Mouse (Mus musculus) urinary bladder, postnatal 4 days (tissue): Measurements from ENCODE around the gene Rufy1.
"Not testable (repeated sequence)": the region's sequence is repeated elsewhere in the genome, so short reads cannot be mapped to it uniquely, and the experiment has no call there.

Experiments used
- DNase-seq, 2 experiments: peaks; one replicate each; pipeline ENCODE4 v3.0.0; 2021 to 2022; ENCODE audit warnings: low spot score in 2 of 2

The Rufy1 gene

DNA sequence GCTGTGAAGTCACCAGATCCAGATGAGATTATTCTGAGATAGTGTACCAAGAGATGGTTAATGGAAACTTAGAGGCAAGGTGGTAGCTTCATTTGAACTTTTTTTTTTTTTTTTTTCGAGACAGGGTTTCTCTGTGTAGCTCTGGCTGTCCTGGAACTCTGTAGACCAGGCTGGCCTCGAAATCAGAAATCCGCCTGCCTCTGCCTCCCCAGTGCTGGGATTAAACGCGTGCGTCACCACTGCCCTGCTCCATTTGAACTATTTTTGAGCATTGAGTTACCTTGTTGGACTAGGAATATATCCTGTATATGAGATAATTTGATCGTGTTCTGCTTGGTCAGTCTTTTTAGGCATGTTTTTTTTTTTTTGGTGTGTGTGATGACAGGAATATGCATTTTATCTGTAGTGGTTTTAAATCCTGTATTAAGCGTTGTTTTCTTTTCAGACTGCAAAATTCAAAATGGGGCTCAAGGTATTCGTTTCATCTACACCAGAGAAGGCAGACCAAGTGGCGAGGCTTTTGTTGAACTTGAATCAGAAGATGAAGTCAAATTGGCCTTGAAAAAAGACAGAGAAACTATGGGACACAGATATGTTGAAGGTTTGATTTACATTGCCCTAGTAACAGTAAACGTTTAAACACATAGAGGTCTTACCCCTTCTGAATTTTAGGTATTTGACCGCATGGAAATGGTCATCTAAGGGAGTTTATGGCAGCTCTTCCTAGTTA, 51.7 kb downstream of the Rufy1 start:
- no peak for DNase-seq

DNA sequence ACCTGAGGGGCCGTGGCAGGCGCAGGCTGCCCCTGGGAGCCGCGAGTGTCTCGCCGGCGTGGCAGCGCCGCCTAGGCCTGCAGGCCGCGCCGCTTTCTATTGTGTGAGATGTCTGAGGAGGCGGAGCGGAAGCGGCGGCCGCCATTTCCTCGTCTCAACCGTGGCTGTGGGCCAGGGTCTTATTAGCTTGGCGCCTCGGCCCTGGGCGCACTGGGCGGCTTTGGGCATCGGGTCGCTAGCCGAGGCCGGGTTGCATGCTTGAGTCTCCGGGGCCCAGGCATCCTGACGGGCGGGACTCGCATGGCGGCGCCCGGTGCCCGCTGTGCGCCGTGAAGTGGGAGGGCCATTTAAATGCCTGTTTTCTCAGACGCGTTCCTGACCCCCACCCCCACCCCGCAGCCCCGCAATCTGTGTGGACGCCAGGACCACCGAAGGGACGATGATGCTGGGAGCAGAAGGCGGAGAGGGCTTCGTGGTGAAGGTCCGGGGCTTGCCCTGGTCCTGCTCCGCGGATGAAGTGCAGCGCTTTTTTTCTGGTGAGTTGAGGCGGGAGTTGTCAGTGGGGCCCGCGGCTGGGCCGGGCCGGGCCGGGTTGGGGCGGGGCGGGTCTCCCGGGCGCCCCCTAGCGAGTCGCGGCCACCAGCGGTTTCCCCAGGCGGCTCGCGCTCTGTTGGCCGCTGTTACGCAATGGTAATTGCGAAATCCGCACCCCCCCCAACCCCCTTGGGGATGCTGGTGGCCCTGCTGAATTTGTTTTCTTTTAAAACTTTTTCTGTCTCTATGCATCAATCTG, 52.8 kb downstream of the Rufy1 start:
- DNase-seq = peak; percentile 85 to 89

GRCm38 (mm10) chr11:50376911-50377891, 53.7 kb downstream of the Rufy1 start, which contains the start of gene Hnrnph1:
Gene Hnrnph1 (plus strand): TSS chr11:50376990.
- peak; percentile 98 for DNase-seq

DNA sequence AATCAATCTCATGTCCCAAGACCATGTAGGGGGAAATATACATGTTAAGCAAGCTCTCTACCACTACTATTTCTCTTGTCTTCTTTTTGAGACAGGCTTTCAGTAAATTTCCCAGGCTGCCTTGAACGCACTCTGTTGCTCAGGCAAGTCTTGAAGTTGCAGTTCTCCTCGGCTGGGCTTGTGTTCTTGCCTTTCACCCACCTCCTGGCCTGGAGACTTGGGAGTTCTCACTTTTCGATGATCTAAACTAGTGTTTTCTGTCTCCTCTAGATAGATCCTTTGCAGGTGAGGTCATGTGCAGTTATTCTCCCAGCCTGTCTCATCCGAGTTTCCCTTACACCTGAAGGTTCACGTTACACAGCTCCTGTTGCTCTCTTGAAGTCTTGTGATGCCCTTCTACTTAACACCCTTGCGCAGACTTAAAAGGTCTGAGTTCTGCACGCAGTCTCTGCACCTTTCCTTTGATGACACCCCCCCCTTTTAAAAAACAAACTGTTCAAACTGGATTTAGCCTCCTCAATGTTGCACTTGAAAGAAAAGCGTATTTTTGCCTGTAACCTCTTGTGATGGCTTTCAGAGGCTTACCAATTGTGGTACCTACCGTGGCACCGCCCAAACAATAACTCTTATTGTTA, 54.7 kb downstream of the Rufy1 start:
- DNase-seq = no peak

DNA sequence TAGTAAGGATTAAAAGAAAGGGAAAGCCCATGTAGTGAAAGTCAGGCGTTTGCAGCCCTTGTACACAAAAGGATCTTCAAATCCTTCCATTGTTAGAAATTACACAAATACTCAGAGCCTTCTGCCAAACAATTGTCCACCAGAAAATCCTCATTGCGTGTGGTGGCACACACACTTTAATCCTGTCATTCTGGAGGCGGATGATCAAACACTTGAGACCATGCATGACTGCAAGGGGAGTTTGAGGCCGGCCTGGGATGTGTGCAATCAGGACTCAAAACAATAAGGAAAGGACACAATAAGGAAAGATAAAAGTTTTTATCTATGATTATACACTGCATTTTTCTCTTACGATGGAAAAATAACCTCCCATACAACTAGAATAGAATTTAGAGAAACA, 55.5 kb downstream of the Rufy1 start:
- no peak for DNase-seq

DNA sequence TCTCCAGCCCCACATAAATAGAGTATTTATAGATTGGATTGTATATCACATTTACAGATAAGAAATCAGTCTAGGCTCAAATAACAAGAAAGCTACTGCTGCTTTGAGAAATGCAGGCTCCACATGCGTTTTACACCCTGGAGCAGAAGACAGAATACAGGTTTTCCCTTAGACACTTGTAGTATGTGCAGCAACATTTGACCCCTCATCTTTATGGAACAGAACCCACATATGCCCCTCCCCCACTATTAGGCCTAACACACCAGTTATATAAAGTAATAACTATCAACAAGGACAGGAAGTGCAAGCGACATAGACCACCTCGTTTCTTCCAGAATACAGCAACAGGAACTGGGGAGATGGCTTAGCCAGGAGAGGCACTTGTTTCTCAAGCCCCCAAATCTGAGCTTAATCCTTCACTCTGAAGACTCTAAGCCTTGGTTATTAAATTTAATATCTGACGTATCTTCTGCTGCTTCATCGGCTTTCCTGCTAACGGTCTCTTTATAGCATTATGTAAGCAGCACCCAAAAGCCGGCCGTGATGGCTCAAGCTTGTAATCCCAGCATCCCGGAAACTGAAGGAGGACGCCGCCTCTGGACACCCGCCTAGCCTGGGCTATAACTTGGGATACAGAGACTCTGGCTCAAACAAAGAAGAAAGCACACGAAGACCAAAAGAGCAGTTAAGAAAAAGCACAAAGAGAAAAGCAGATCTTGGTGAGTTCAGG, 56.5 kb downstream of the Rufy1 start:
- peak in 1 of 2 experiments; percentile 20 for DNase-seq

DNA sequence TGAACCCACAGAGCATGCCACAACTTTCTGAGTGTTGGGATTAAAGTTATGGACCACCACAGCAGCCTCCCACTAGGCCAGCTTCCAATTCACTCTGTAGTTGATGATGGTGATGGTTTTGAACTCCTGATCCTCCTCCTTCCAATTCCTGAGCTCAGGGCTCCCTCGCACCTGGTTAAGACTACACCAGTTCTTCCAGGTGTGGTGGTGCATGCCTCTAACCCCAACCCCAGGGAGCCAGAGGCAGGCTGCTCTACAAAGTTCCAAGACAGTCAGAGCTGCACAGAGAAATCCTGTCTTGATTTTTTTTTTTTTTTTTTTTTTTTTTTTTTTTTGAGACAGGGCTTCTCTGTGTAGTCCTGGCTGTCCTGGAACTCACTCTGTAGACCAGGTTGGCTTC, 57.3 kb downstream of the Rufy1 start:
- DNase-seq = peak in 1 of 2 experiments; percentile 44

- DNase-seq = no peak
Observed at GRCm38 (mm10) chr11:50373086-50373485, 57.8 kb downstream of the Rufy1 start.

DNA sequence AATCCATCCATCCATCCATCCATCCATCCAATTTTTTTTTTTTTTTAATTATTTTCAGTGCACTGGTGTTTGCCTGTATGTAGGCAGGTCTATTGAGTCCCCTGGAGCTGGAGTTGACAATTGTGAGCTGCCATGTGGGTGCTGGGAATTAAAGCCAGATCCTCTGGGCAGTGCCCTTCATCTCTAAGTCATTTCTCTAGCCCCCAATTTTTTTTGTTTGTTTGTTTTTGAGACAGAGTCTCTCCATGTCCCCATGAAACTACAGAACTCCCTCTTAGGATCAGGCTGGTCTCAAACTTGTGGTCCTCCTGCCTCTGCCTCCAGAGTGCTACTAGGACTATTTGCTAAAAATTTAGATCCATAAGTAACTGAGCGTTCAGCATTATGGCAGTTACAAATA, 59.0 kb downstream of the Rufy1 start:
- no peak for DNase-seq

DNA sequence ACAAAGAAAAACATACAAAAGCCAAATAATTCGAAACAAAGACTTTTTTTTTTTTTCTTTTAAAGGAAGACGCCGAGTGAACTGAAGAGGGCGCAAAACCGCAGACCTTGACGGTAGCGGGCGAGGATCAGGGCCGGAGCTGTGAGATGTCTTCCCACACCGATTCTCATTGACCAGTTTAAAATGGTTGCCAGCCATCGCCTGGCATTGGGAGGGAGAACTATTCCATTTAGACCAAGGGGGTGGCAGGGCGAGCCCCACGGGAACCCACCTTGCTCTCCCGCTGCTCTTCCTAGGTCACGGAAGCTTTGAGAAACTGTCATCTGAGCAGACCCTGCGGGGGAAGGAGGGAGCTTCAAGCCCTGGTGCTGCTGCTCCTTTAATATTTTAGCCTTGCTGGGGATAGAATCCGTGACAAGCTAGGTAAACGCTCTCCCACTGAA, 59.5 kb downstream of the Rufy1 start:
- DNase-seq = peak in 1 of 2 experiments; percentile 37

DNA sequence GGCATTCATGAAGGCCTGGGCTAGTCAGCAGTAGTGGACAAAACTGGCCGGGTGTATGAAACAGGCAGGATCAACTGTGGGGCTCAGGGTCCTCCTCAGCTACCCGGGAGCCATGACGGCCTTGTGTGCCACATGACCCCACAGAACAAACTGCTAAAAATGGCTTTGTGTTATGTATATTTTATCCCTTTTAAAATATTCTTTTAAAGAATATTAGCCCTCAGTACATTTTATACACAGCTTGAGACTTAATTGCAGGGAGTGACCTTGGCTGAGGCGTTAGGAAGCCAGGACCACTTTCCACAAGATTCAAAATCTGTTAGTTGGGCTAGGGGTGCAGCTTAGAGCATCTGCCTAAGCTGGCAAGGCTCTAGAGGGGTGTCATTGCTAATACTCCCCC, 60.0 kb downstream of the Rufy1 start:
- DNase-seq = no peak

DNA sequence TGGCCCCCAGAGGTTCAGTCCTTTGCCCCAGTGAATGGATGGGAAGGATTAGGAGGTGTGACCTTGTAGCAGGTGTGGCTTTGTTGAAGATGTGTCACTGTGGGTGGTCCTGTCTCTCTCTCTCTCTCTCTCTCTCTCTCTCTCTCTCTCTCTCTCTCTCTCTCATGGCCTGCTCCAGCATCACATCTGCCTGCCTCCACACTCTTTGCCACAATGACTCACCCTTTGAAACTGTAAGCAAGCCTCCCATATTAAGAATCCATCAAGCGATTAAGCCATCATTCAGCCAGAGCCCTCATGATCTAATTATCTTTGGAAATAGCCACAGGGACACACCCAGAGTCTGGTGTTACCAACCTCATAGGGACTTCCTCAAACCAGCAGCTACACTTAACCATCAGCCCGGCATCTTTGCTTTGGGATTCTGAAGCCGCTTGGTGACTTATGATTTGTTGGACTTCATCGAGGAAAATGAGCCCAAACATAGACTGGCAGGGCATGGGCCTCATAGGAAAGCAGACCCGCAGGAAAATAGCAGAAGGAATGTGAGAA, 61.5 kb downstream of the Rufy1 start:
- DNase-seq = no peak

DNA sequence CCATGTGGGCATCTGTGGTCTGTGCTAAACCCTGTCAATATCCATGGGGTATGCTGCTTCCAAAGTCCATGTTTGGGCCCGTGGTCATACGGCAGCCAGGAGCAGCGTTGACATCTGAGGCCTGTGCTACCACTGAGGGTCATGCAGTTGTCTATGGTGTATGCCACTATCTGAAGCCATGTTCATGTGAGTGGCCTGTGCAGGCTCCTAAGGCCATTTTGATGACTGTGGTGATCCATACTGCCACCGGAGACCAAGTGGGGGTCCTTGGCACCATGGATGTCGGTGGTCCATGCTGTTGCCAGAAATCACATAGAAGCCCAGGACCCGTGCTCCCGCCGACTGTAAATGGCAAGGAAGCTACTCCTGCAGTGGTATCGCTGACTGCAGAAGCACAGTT, 63.4 kb downstream of the Rufy1 start:
- no peak for DNase-seq

GRCm38 (mm10) chr11:50365322-50365721, 65.6 kb downstream of the Rufy1 start:
- DNase-seq = no peak

- peak; percentile 41 to 72 for DNase-seq
Observed at GRCm38 (mm10) chr11:50364548-50364947, 66.4 kb downstream of the Rufy1 start.

GRCm38 (mm10) chr11:50361282-50361681, 69.6 kb downstream of the Rufy1 start:
- DNase-seq = not testable (repeated sequence)

DNA sequence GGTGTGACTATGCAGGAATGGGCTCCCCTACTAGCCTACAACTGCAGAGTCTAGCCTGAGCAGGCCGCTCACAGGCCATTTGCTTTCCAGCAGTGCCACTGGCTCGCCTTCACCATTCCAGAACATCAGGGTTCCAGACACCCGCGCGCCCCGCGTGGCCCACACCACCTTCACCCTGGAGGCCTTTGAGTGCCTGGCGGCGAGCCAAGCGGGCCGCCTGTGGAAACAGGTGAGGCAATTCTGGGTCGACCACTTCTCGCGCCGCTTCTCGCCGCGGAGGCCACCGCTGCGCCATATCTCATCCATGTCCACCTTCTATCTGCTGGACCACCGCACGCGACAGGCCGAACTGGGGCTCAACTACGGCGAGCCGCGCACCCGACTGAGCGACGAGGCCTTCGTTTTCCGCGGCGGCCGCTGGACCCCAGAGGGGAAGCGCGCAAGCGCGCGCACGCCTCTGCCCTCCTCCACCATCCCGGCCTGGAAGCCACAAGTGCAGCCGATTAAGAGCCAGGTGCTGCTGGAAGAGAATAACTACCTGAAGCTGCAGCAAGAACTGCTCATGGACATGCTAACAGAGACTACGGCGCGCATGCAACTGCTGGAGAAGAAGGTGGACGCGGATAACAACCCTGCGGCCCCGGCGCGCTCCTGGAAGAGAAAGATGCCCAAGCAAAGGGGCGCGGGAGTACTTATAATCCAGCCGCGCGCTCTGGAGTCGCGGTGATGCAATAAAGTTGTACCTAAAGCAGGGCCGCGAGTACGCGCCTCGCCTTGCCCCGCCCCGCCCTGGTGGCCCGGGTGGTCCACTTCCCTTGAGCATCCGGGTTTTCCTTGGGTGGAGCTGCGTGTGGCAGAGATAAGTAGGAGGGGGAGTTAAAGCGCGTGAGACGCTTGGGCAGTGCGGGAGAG, 71.7 kb downstream of the Rufy1 start:
- peak in 1 of 2 experiments; percentile 47 for DNase-seq

- no peak for DNase-seq
Observed at GRCm38 (mm10) chr11:50355395-50355794, 75.5 kb downstream of the Rufy1 start.

DNA sequence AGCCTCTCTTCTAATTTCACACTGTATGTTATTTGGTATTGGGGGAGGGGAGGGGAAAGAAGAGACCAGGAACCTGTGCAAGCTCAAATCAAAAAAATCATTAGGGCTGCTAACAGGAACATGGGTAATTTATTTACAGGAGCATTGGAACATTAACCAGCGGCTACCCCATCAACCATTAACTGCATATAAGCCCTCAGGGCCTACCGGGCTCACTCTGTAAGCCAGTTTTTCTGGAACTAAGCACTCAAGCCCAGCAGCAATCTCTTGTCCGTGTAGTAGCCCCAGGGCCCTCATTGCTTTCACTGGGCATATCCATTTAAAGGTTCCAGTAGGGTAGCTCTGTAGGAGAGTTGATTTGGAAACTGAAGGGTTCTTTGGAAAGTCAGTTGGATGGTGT, 76.1 kb downstream of the Rufy1 start:
- no peak for DNase-seq
